Mouse (Mus musculus) small intestine, adult 2 months (tissue): ENCODE measurements around the gene Ypel3.
"Not testable (repeated sequence)": the region's sequence is repeated elsewhere in the genome, so short reads cannot be mapped to it uniquely, and the experiment has no call there.

Experiments used
- CTCF ChIP-seq: fragments of 200-500 bp; IDR thresholded peaks from 2 replicates; pipeline ENCODE4 v1.5.1; 2012; ENCODE audit warnings: low read depth, mild to moderate bottlenecking, control low read depth, inconsistent platforms, low read length, moderate library complexity, mixed read lengths; ENCODE audit not compliant: insufficient replicate concordance, insufficient read length; ENCODE audit errors: extremely low read depth
- POLR2A ChIP-seq: fragments of 200-500 bp; IDR thresholded peaks from 2 replicates; pipeline ENCODE4 v1.6.1; 2012; ENCODE audit warnings: low read depth, mild to moderate bottlenecking, control low read depth, inconsistent platforms, low read length, moderate library complexity

DNA sequence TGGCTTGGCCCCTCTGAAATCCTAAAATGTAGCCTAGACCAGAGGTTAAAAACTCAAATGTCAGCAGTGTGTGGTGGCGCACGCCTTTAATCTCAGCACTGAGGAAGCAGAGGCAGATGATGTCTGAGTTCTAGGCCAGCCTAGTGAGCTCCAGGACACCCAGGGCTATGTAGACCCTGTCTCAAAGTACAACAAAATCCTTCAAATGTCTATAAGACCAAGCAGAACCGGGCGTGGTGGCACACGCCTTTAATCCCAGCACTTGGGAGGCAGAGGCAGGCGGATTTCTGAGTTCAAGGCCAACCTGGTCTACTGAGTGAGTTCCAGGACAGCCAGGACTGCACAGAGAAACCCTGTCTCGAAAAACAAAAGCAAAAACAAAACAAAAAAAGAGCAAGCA, 2.3 kb downstream of the Ypel3 start:
- TF ChIP-seq POLR2A, CTCF: not testable (repeated sequence)
